Mouse (Mus musculus) forebrain, embryonic 15.5 days (tissue): Measurements from ENCODE around the gene Eef1a1. TPM values are rescaled to one million over a fixed set of nuclear protein-coding genes. Genes with fewer than 3 reads are reported as not detected.
"Not testable (repeated sequence)": the region's sequence is repeated elsewhere in the genome, so short reads cannot be mapped to it uniquely, and the experiment has no call there.

Experiments
- ATAC-seq: fragments of 200-750 bp; cut with Nextera tagmentation; replicated peaks from 2 replicates; pipeline ENCODE4 v1.8.0; 2017; ENCODE audit warnings: mild to moderate bottlenecking, moderate TSS enrichment, moderate library complexity
- H3K27ac ChIP-seq: fragments of 300-500 bp; sonication (generic); replicated peaks from 2 replicates; pipeline ENCODE4 v1.5.1; 2015; ENCODE audit warnings: mild to moderate bottlenecking, inconsistent platforms
- H3K27me3 ChIP-seq: fragments of 300-500 bp; sonication (generic); 2 replicates; pipeline ENCODE4 v1.6.1; 2015; ENCODE audit warnings: inconsistent platforms
- H3K36me3 ChIP-seq: fragments of 300-500 bp; sonication (generic); 2 replicates; pipeline ENCODE4 v1.6.1; 2015; ENCODE audit warnings: mild to moderate bottlenecking, inconsistent platforms
- H3K4me1 ChIP-seq: fragments of 300-500 bp; sonication (generic); 2 replicates; pipeline ENCODE4 v1.6.1; 2015; ENCODE audit warnings: inconsistent platforms
- H3K4me2 ChIP-seq: fragments of 300-500 bp; sonication (generic); replicated peaks from 2 replicates; pipeline ENCODE4 v1.6.1; 2015; ENCODE audit warnings: mild to moderate bottlenecking, inconsistent platforms
- H3K4me3 ChIP-seq: fragments of 300-500 bp; sonication (generic); 2 replicates; pipeline ENCODE4 v1.5.1; 2015; ENCODE audit warnings: mild to moderate bottlenecking, inconsistent platforms
- H3K9ac ChIP-seq: fragments of 300-500 bp; sonication (generic); replicated peaks from 2 replicates; pipeline ENCODE4 v1.6.1; 2015; ENCODE audit warnings: mild to moderate bottlenecking, inconsistent platforms
- H3K9me3 ChIP-seq: fragments of 300-500 bp; sonication (generic); 2 replicates; pipeline ENCODE4 v1.6.1; 2016; ENCODE audit warnings: inconsistent platforms
- WGBS: fragments of 180-500 bp; shearing (Covaris S2); methylation state at CpG from one replicate; pipeline ENCODE4 v1.1.7; 2015; ENCODE audit warnings: mixed read lengths; 5-methylcytosine and 5-hydroxymethylcytosine counted together
- polyA plus RNA-seq: library from polyadenylated mRNA; unstranded; fragments of >200 nt; fragmentation: Nextera tagmentation; extraction: Ambion mirVana; gene quantifications from 2 replicates; pipeline ENCODE4 v1.2.1, GENCODE M21; 2015

The Eef1a1 gene
- polyA plus RNA-seq, 1 experiment from 2014 or later, result 3,862 TPM

DNA sequence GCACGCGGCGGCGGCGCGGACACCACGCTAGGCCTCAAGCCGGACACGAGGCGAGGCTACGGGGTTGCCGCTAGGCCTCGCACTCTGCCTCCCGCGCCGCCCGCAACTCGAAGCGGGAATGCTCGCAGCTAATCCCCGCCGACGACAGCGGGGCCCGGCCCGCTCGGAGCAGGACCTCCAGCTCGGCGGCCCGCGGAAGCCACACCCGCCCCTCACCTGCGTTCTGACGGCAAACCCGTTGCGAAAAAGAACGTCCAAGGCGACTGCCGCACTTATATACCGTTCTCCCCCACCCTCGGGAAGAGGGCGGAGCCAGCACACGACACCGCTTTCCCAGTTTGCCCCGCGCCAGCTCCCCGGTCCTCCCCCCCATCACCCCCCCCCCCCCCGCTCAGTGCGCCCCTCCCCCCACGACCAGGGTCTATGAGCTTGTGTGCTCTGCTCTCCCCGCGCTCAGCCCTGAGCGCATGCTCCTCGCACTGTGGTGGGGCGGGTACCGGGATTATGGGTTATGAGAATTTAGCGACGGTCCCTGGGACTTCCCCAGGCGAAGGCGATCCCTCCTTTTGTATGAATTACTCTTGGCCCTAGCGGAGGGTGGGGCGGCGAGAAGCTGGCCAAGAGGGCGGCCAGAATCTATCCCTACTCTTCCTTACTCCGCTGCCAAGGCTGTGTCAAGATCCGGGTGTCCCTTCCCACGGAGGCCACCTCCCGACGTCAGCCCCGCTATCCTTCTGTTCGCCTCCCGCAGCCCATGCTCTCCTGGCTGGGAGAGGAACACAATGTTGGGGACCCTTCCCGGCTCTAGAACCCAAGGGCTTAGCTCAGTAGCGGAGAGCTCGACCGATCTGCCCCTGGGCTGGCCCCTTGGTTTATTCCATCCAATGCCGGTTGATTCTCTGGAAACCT lies 7.3 kb downstream of the Eef1a1 start:
- Histone ChIP-seq H3K36me3 (peaks cover 28% of the 10 kb centered on the region), H3K4me1 (peaks cover 42% of the 10 kb centered on the region), H3K27ac (peak overlapping the region; percentile 99), H3K9me3 (no peaks in the 10 kb centered on the region), H3K4me3 (peak overlapping the region; percentile 95), H3K27me3 (no peaks in the 10 kb centered on the region), H3K9ac (peak overlapping the region; percentile 93), H3K4me2 (peak overlapping the region; percentile 68)
- WGBS, result under 1% methylated on average over 76 of the region's 77 CpGs
- peak; percentile 99 for ATAC-seq

DNA sequence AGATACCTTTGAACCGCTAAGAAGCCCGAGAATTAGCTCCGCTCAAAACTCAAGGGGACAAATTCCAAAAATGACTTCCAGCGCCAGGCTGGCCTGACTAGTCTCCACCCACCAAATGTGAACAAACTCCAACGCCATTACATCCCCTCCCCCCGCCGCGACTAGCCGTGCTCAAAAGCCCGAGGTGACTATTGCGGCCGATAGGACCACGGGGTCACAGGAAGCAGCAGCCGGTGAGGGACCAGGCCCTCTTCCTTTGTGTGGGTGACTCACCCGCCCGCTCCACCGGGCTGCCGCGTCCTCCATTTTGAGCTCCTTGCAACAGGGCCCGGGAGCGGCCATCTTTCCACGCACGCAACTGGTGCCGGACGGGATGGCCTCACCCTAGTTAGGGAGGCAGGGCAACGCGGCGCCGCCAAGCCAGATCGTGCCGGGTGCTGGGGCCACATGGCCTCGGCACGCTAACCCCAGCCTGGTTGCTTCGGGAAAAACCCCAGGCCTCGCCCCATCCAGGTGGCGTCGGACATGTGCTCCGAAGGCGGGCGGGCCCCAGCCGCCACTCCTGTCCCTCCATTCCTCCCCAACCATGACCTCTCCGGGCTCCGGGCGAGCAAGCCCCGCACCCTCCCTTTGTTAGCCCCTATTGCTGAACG lies 8.1 kb downstream of the Eef1a1 start:
- WGBS, result under 1% methylated on average over 46 of the region's 46 CpGs
- Histone ChIP-seq H3K4me1 (peaks cover 42% of the 10 kb centered on the region), H3K4me2 (peak overlapping the region; percentile 68), H3K27me3 (no peaks in the 10 kb centered on the region), H3K36me3 (peaks cover 33% of the 10 kb centered on the region), H3K9me3 (no peaks in the 10 kb centered on the region), H3K4me3 (peak overlapping the region; percentile 95), H3K9ac (peak overlapping the region; percentile 93), H3K27ac (peak overlapping the region; percentile 96)
- ATAC-seq, result peak; percentile 18

DNA sequence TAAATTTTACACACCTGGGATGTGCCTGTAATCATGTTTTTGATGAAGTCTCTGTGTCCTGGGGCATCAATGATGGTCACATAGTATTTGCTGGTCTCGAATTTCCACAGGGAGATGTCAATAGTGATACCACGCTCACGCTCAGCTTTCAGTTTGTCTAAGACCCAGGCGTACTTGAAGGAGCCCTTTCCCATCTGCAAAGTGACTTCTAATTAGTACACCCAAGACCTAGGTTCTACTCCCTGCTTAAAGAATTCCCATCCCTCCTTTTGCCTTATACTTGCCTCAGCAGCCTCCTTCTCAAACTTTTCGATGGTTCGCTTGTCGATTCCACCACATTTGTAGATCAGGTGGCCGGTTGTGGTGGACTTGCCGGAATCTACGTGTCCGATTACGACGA lies 8.7 kb downstream of the Eef1a1 start:
- H3K27ac ChIP-seq, result peak overlapping the region; percentile 96
- under 1% methylated on average over 13 of the region's 13 CpGs for WGBS
- not testable (repeated sequence) for H3K9me3 ChIP-seq, ATAC-seq, H3K27me3 ChIP-seq
- H3K4me2 ChIP-seq, result peak overlapping the region; percentile 68
- H3K4me1 ChIP-seq, result peaks cover 42% of the 10 kb centered on the region
- H3K36me3 ChIP-seq, result peaks cover 35% of the 10 kb centered on the region
- H3K9ac ChIP-seq, result peak overlapping the region; percentile 93
- H3K4me3 ChIP-seq, result peak overlapping the region; percentile 95

DNA sequence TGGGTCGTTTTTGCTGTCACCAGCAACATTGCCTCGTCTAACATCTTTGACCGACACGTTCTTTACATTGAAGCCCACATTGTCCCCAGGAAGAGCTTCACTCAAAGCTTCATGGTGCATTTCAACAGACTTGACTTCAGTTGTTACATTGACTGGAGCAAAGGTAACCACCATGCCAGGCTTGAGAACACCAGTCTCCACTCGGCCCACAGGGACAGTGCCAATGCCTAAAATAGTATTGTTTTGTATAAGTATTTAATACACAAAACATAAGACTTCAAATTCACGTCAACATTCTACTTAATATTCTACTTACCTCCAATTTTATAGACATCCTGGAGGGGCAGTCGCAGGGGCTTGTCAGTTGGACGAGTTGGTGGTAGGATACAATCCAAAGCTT lies 9.6 kb downstream of the Eef1a1 start:
- Histone ChIP-seq H3K4me3 (peak overlapping the region; percentile 95), H3K9ac (peak overlapping the region; percentile 33), H3K4me2 (peak overlapping the region; percentile 68), H3K4me1 (peaks cover 42% of the 10 kb centered on the region), H3K36me3 (peaks cover 44% of the 10 kb centered on the region)
- not testable (repeated sequence) for H3K27me3 ChIP-seq, H3K9me3 ChIP-seq, ATAC-seq, H3K27ac ChIP-seq
- WGBS, result 24% methylated on average over 8 of the region's 8 CpGs

DNA sequence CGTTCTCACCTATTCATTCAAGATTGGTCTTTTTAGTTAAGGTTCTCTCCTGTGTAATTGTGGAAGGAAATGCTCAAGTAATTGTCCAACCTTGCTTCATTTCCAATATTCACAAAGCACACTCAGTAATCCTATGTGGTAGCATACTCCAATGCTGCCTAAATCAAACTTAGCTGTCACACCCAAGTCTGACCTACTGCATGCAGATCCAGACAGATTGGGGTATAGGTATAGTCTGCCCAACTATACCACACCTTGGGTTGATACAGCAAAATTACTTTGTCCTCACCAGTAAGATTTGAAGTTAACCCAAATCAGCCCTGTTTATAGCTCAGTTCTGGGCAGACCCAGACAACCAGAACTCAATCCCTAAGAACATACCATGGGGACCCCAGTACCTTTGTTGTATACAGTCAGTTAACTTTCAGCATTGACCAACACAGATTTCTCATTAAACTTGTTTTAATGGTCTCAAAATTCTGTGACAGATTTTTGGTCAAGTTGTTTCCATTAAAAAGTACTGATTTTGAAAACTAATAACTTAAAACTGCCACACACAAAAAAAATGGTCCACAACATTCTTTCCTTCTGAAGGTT lies 10.8 kb downstream of the Eef1a1 start:
- 42% methylated on average over 1 of the region's 1 CpGs for WGBS
- Histone ChIP-seq H3K36me3 (peaks cover 56% of the 10 kb centered on the region), H3K27ac (peak overlapping the region; percentile 9; the same call in 1 of the 2 replicates), H3K4me1 (peaks cover 38% of the 10 kb centered on the region)
- not testable (repeated sequence) for ATAC-seq, H3K27me3 ChIP-seq, H3K4me2 ChIP-seq, H3K4me3 ChIP-seq, H3K9ac ChIP-seq, H3K9me3 ChIP-seq

DNA sequence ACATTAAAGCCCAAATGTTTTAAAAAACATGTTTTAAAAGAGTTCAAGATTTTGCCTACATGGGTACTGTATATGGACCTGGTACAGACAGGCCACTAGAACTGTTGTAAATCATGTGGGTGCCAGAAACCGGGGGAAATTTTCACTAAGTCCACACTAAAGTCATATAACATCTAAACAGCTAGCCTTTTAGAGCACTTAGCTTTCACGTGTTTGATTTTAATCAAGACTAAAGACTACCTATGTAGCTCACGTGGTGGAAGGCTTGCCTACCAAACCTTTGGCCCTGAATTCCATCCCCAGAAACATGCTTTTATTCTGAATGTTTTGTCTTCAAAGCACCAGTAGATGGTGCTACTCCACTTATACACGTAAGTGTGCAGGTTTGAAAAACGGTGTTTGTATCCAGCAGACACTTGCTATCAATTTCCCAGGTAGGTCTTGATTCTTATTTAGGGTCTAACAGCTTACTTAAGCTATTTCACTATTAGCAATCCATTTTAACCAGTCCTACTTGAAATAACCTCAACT lies 11.9 kb downstream of the Eef1a1 start:
- 6% methylated on average over 5 of the region's 5 CpGs for WGBS
- Histone ChIP-seq H3K27me3 (no peaks in the 10 kb centered on the region), H3K9ac (no peak overlapping the region), H3K9me3 (no peaks in the 10 kb centered on the region), H3K27ac (peak overlapping the region; percentile 20; the same call in 1 of the 2 replicates), H3K4me2 (no peak overlapping the region), H3K36me3 (peaks cover 60% of the 10 kb centered on the region), H3K4me3 (no peak overlapping the region), H3K4me1 (peaks cover 30% of the 10 kb centered on the region)
- no peak for ATAC-seq

DNA sequence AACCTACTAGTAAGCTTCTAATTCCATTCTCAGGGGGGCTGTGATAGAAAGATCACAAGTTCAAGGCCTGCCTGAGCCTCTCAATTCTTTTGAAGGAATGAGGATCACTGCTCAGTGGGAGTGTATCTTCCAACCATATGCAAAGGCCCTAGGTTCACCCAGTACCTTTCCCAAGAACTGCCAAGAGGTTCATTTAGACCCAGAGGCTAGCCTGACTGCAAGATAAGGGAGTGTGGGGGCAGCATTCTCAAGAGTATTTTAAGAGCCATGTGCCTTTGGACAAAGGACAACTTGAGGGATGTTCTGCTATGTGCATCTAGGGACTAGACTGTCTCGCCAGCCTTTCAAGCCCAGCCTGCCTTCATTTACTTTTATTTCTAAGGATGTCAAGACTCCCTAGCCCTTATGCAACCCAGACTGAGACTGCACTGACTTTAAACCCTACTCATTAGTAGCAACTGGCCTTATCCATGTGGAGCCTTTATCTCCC lies 12.4 kb downstream of the Eef1a1 start:
- Histone ChIP-seq H3K27ac (0 out of 2 replicates have a peak overlapping the region, but pooled peaks have one; percentile 20), H3K4me1 (peaks cover 30% of the 10 kb centered on the region), H3K4me3 (no peak overlapping the region), H3K36me3 (peaks cover 60% of the 10 kb centered on the region), H3K27me3 (no peaks in the 10 kb centered on the region), H3K4me2 (no peak overlapping the region), H3K9me3 (no peaks in the 10 kb centered on the region), H3K9ac (no peak overlapping the region)
- ATAC-seq, result no peak
- 13% methylated on average over 1 of the region's 1 CpGs for WGBS

DNA sequence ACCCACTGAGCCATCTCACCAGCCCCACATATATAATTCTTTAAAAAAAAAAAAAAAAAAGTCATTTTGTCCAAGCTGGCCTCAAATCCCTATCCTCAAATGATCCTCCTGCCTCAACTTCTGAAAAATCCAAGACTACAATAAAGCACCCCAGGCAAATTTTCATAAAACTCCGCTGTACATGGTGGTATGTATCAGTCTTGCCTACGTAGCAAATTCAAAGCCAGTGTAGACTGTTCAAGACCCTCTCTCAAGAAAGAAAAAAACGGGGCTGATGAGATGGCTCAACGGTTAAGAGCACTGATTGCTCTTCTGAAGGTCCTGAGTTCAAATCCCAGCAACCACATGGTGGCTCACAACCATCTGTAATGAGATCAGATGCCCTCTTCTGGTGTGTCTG lies 13.1 kb downstream of the Eef1a1 start:
- 84% methylated on average over 4 of the region's 4 CpGs for WGBS
- Histone ChIP-seq H3K9me3 (no peaks in the 10 kb centered on the region), H3K27ac (no peak overlapping the region), H3K4me3 (no peak overlapping the region), H3K27me3 (no peaks in the 10 kb centered on the region), H3K4me2 (no peak overlapping the region), H3K4me1 (peaks cover 30% of the 10 kb centered on the region), H3K36me3 (peaks cover 62% of the 10 kb centered on the region), H3K9ac (no peak overlapping the region)
- ATAC-seq, result no peak

DNA sequence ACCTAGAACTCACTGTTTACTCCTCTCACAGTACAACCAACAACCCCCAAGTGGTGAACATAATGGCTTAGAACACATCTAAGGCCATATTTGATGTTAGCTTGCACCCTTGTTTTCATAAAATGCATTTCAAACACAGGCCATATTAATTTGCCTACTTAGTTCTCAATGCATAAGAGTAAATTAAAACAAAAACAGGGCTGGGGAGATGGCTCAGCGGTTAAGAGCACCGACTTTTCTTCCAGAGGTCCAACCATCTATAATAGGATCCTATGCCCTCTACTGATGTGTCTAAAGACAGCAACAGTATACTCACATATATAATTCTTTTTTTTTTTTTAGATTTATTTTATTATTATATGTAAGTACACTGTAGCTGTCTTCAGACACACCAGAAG lies 13.6 kb downstream of the Eef1a1 start:
- Histone ChIP-seq H3K9me3 (no peaks in the 10 kb centered on the region), H3K36me3 (peaks cover 67% of the 10 kb centered on the region), H3K27ac (no peak overlapping the region), H3K4me3 (no peak overlapping the region), H3K27me3 (no peaks in the 10 kb centered on the region), H3K4me1 (peaks cover 30% of the 10 kb centered on the region), H3K9ac (no peak overlapping the region), H3K4me2 (no peak overlapping the region)
- WGBS, result 98% methylated on average over 2 of the region's 2 CpGs
- ATAC-seq, result no peak

DNA sequence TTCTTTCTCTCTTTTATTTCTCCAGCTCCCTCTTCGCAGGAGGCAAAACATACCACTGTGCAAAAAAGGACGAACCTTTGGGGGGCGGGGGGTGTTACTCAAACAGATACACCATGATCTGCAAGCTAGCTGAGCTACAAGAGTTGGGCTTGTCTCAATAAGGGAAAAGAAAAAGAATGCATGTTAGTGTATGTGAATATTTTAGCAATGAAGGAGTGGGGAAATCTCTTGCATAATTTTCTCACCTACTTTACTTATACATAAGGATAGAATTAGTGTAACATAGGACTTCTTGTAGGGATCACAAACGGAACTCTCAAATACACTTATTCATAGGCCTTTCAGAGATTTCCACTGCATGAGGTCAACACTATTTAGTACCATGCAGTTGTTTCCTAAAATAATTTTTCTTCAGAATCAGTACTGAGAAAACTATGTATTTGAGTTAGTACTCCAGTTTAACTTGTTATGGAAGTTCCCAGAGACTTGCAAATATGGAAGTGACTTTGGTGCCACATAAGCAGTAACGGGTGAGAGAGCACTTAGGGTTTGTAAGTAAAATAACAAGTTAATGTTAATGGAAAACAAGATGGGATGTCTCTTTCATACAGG lies 14.1 kb downstream of the Eef1a1 start:
- H3K36me3 ChIP-seq, result peaks cover 67% of the 10 kb centered on the region
- 85% methylated on average over 5 of the region's 5 CpGs for WGBS
- H3K27me3 ChIP-seq, result no peaks in the 10 kb centered on the region
- no peak overlapping the region for H3K27ac ChIP-seq
- H3K9me3 ChIP-seq, result no peaks in the 10 kb centered on the region
- H3K9ac ChIP-seq, result no peak overlapping the region
- H3K4me2 ChIP-seq, result no peak overlapping the region
- no peak for ATAC-seq
- H3K4me1 ChIP-seq, result peaks cover 26% of the 10 kb centered on the region
- no peak overlapping the region for H3K4me3 ChIP-seq

DNA sequence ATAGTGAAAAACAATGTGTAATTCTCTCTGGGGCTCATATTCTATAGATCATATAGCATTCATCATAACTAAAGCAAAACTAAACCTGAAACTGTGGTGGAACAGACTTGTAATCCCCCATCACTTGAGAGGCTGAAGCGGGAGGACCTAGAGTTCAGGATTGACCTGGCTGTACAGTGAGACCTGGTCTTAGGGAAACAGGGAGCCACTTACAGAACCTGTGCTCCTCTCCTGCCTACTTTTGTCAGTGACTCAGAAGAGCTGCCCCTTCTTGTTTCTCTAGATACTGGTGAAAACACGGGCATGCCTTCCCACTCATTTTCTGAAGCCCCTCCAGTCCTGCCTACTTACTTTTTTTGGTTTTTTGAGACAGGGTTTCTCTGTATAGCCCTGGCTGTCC lies 14.7 kb downstream of the Eef1a1 start:
- Histone ChIP-seq H3K9ac (no peak overlapping the region), H3K4me1 (peaks cover 21% of the 10 kb centered on the region), H3K36me3 (peaks cover 65% of the 10 kb centered on the region), H3K9me3 (no peaks in the 10 kb centered on the region), H3K27ac (no peak overlapping the region), H3K27me3 (no peaks in the 10 kb centered on the region), H3K4me2 (no peak overlapping the region), H3K4me3 (no peak overlapping the region)
- no peak for ATAC-seq
- WGBS, result 91% methylated on average over 2 of the region's 2 CpGs
